Comparison of ENCODE assay signal across 28 mouse cellular contexts in the genomic region with DNA sequence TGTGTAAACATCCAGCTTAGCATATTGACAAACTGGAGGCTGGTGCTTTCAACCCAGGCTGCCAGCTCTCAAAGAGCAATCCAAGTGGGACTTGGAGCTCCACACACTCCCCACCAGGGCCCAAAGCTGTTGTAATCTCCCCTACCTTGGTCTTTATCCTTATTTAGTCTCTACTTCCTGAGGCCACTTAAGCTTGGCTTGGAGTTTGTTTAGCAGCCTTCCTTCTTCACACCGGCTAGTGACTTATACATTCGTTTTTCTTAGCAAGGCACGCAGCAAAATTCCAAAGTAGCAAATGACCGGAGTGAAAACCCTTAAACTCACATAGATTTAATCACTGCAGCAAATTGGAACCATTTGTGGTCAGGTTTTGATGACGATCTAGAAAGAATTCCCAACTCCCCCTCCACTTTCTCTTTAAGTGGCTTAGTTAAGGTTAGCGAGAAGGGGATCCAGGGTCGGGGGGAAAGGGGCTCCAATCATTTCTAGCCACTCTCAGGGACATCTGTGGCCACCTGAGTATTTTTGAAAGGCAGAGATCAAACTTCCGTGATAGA.
DNase-seq lines count a peak whose midpoint lies in the region; ATAC-seq and TF ChIP-seq lines count a peak whose summit lies in the region.
"Had no signal": no experiment of that assay in that cellular context is flagged by ENCODE, and none has a peak within 500 bp of the region (broad histone marks: within the 10 kb centered on the region; RNA-seq: fewer than 3 reads in every experiment).

No protein-coding gene starts in this region.

- H3K9me3 ChIP-seq in forebrain, embryonic 10.5 days, result no peaks in the 10 kb centered on the region
- H3K9me3 ChIP-seq in forebrain, postnatal 0 days (ENCODE audit: low read length), result no peaks in the 10 kb centered on the region
- H3K9me3 ChIP-seq in embryonic facial prominence, embryonic 10.5 days, result no peaks in the 10 kb centered on the region
- no peaks in the 10 kb centered on the region for H3K9me3 ChIP-seq in limb, embryonic 11.5 days (ENCODE audit: control insufficient read depth, low read length)
- H3K9me3 ChIP-seq: hindbrain, embryonic 10.5 days; hindbrain, embryonic 15.5 days; limb, embryonic 12.5 days; neural tube, embryonic 15.5 days had no signal

- no peak for TF ChIP-seq POLR2A in embryonic fibroblast, embryonic 13.5 days (IDR thresholded peaks at IDR 0.05; ENCODE audit: low read depth, low read length)

- no peak overlapping the region for H3K4me3 ChIP-seq in forebrain, embryonic 10.5 days
- H3K4me3 ChIP-seq in forebrain, postnatal 0 days (ENCODE audit: low read depth, low read length), result no peak overlapping the region
- peak overlapping the region; percentile 20; the same call in 1 of the 2 replicates for H3K4me3 ChIP-seq in embryonic facial prominence, embryonic 10.5 days
- H3K4me3 ChIP-seq in embryonic fibroblast, embryonic 13.5 days (ENCODE audit: insufficient read depth, low read length), result no peak overlapping the region
- H3K4me3 ChIP-seq in limb, embryonic 11.5 days (ENCODE audit: low read depth, low read length), result no peak overlapping the region
- H3K4me3 ChIP-seq: hindbrain, embryonic 10.5 days; hindbrain, embryonic 15.5 days; limb, embryonic 12.5 days; neural tube, embryonic 15.5 days had no signal

- H3K4me1 ChIP-seq in forebrain, embryonic 10.5 days, result peaks cover 37% of the 10 kb centered on the region
- no peaks in the 10 kb centered on the region for H3K4me1 ChIP-seq in forebrain, postnatal 0 days (ENCODE audit: insufficient read depth)
- H3K4me1 ChIP-seq in embryonic facial prominence, embryonic 10.5 days, result peaks cover 46% of the 10 kb centered on the region
- peaks cover 5% of the 10 kb centered on the region; the same call in 1 of the 2 replicates for H3K4me1 ChIP-seq in embryonic fibroblast, embryonic 13.5 days (ENCODE audit: control insufficient read depth, insufficient read depth, low read length)
- H3K4me1 ChIP-seq in limb, embryonic 11.5 days (ENCODE audit: control insufficient read depth, insufficient read depth, low read length), result peaks cover 10% of the 10 kb centered on the region; the same call in 1 of the 2 replicates
- H3K4me1 ChIP-seq: hindbrain, embryonic 15.5 days; neural tube, embryonic 15.5 days had no signal

- TF ChIP-seq CTCF in forebrain, postnatal 0 days (IDR thresholded peaks at IDR 0.05; ENCODE audit: low read depth), result no peak
- no peak for TF ChIP-seq CTCF in embryonic fibroblast, embryonic 13.5 days (IDR thresholded peaks at IDR 0.05; ENCODE audit: borderline replicate concordance, insufficient read depth, low read length)

- H3K27ac ChIP-seq in forebrain, embryonic 10.5 days, result peak overlapping the region; percentile 30; the same call in 1 of the 2 replicates
- H3K27ac ChIP-seq in forebrain, postnatal 0 days (ENCODE audit: low read depth, low read length), result no peak overlapping the region
- H3K27ac ChIP-seq in embryonic facial prominence, embryonic 10.5 days (replicated peaks), result peak overlapping the region; percentile 52
- peak overlapping the region; percentile 96 for H3K27ac ChIP-seq in embryonic fibroblast, embryonic 13.5 days (ENCODE audit: insufficient read depth, low read length)
- peak overlapping the region; percentile 18; the same call in 1 of the 2 replicates for H3K27ac ChIP-seq in limb, embryonic 11.5 days (replicated peaks; ENCODE audit: low read depth, low read length)
- H3K27ac ChIP-seq: hindbrain, embryonic 10.5 days; hindbrain, embryonic 15.5 days; limb, embryonic 12.5 days; macrophage; neural tube, embryonic 15.5 days had no signal

- no peak for ATAC-seq in forebrain, postnatal 0 days
- ATAC-seq in limb, embryonic 11.5 days (ENCODE audit: insufficient number of reproducible peaks, low FRiP score, low TSS enrichment, low read depth), result no peak
- ATAC-seq: forebrain, embryonic 16.5 days; liver, postnatal 0 days had no signal

- H3K27me3 ChIP-seq in forebrain, embryonic 10.5 days (ENCODE audit: poor library complexity, severe bottlenecking), result peaks cover 24% of the 10 kb centered on the region
- H3K27me3 ChIP-seq in forebrain, postnatal 0 days (ENCODE audit: insufficient read depth, low read length), result no peaks in the 10 kb centered on the region
- H3K27me3 ChIP-seq in embryonic facial prominence, embryonic 10.5 days (replicated peaks; ENCODE audit: low read depth, poor library complexity, severe bottlenecking), result peaks cover 43% of the 10 kb centered on the region
- peaks cover 18% of the 10 kb centered on the region for H3K27me3 ChIP-seq in limb, embryonic 11.5 days (ENCODE audit: control insufficient read depth, insufficient read depth, low read length)
- H3K27me3 ChIP-seq: hindbrain, embryonic 15.5 days had no signal

- WGBS in forebrain, embryonic 10.5 days, result 64% methylated on average over 8 of the region's 8 CpGs
- WGBS in forebrain, postnatal 0 days, result 80% methylated on average over 8 of the region's 8 CpGs
- WGBS in embryonic facial prominence, embryonic 10.5 days, result 29% methylated on average over 8 of the region's 8 CpGs
- WGBS in limb, embryonic 11.5 days, result 13% methylated on average over 8 of the region's 8 CpGs

- no peak for DNase-seq in forebrain, embryonic 10.5 days (ENCODE audit: extremely low spot score, low spot score)
- no peak for DNase-seq in forebrain, postnatal 0 days
- peak; percentile 61 for DNase-seq in embryonic facial prominence, embryonic 10.5 days (ENCODE audit: low spot score)
- no peak for DNase-seq in limb, embryonic 11.5 days (ENCODE audit: low spot score)
- no peak for DNase-seq in natural killer cell, adult 2 months (ENCODE audit: low spot score in 2 of 2)
- no peak for DNase-seq in urinary bladder, adult 2 months (ENCODE audit: low spot score)
- DNase-seq in spleen, postnatal 14 days (ENCODE audit: low spot score in 2 of 2), result no peak
- DNase-seq: adrenal gland, postnatal 10 days; B cell, adult 2 months; cerebellum, adult 11 months; cerebellum, adult 9-10 months; gastrocnemius, postnatal 10 days; heart, postnatal 14 days; kidney, adult 2 months; kidney, postnatal 4 days; liver, postnatal 0 days; midbrain, embryonic 14.5 days; right cerebral cortex, adult 18-20 months; thymus, adult 2 months; thymus, postnatal 36 days had no signal

- H3K36me3 ChIP-seq in forebrain, embryonic 10.5 days (replicated peaks), result no peaks in the 10 kb centered on the region
- no peaks in the 10 kb centered on the region for H3K36me3 ChIP-seq in forebrain, postnatal 0 days (ENCODE audit: insufficient read depth)
- H3K36me3 ChIP-seq in embryonic facial prominence, embryonic 10.5 days (replicated peaks), result no peaks in the 10 kb centered on the region
- H3K36me3 ChIP-seq in limb, embryonic 11.5 days (ENCODE audit: control insufficient read depth, insufficient read depth, low read length), result no peaks in the 10 kb centered on the region
- H3K36me3 ChIP-seq: hindbrain, embryonic 10.5 days; hindbrain, embryonic 15.5 days; limb, embryonic 12.5 days; neural tube, embryonic 15.5 days had no signal

- H3K4me2 ChIP-seq in forebrain, postnatal 0 days (ENCODE audit: low read depth), result no peak overlapping the region
- no peak overlapping the region for H3K4me2 ChIP-seq in limb, embryonic 11.5 days (ENCODE audit: low read depth, severe bottlenecking)
- H3K4me2 ChIP-seq: hindbrain, embryonic 15.5 days; limb, embryonic 12.5 days; liver, embryonic 11.5 days; neural tube, embryonic 15.5 days had no signal

- no peak overlapping the region for H3K9ac ChIP-seq in forebrain, postnatal 0 days
- no peak overlapping the region for H3K9ac ChIP-seq in limb, embryonic 11.5 days (ENCODE audit: low read length)
- H3K9ac ChIP-seq: hindbrain, embryonic 15.5 days; limb, embryonic 12.5 days; liver, postnatal 0 days; neural tube, embryonic 15.5 days had no signal
